Mouse (Mus musculus) gastrocnemius, postnatal 14 days (tissue): ENCODE measurements around the gene Snai1. TPM values are rescaled to one million over a fixed set of nuclear protein-coding genes. Genes with fewer than 3 reads are reported as not detected.

Experiments
- DNase-seq: peaks from one replicate; pipeline ENCODE4 v3.0.0; 2021; ENCODE audit warnings: mixed read lengths
- intact Hi-C: fragments of 180-260 bp; cut with DNase I; formaldehyde crosslinking; loops from one replicate; pipeline ENCODE4 v1.15.1; 2025; ENCODE audit warnings: low total_unique reads
- total RNA-seq, 2 experiments: library from RNA; stranded (reverse); gene quantifications; 2 replicates each; pipeline ENCODE4 v1.2.3; 2021

Snai1 gene
- total RNA-seq, 2 experiments from 2014 or later: 3.2 to 3.5 TPM

GRCm38 (mm10) chr2:167574814-167575213, 36.8 kb downstream of the Snai1 start:
- intact Hi-C loops: no loop called here
- DNase-seq: peak; percentile 81

- intact Hi-C loops: no loop called here
- DNase-seq: no peak
These were observed 37.6 kb downstream of the Snai1 start for GRCm38 (mm10) chr2:167575581-167575980.

- intact Hi-C loops: no loop called here
- no peak for DNase-seq
These were observed 38.2 kb downstream of the Snai1 start for GRCm38 (mm10) chr2:167576121-167576620.

GRCm38 (mm10) chr2:167577186-167577785, 39.3 kb downstream of the Snai1 start:
- intact Hi-C loops: no loop called here
- DNase-seq: no peak

- intact Hi-C loops: no loop called here
- no peak for DNase-seq
These were observed 40.5 kb downstream of the Snai1 start for GRCm38 (mm10) chr2:167578521-167578920.

- intact Hi-C loops: no loop called here
- no peak for DNase-seq
These were observed 45.4 kb downstream of the Snai1 start for GRCm38 (mm10) chr2:167583161-167583952.

- no peak for DNase-seq
- intact Hi-C loops: no loop called here
These were observed 47.3 kb downstream of the Snai1 start for GRCm38 (mm10) chr2:167585273-167585672.

GRCm38 (mm10) chr2:167586041-167586440, 48.0 kb downstream of the Snai1 start:
- DNase-seq: peak; percentile 45
- intact Hi-C loops: no loop called here

- intact Hi-C loops: no loop called here
These were observed 49.0 kb downstream of the Snai1 start for GRCm38 (mm10) chr2:167586976-167587375.

GRCm38 (mm10) chr2:167588774-167589577, 51.0 kb downstream of the Snai1 start:
- peak; percentile 47 for DNase-seq
- intact Hi-C loops: no loop called here

More at GRCm38 (mm10) chr2:167586976-167587375, 49.0 kb downstream of the Snai1 start:
- no peak for DNase-seq

Other genes starting within 250 kb of the Snai1 start
- gene B4galt5, start 189.0 kb upstream of the Snai1 start, total RNA-seq: 10 to 100 TPM; 15.0 to 17.6 TPM
- gene Slc9a8, start 116.5 kb upstream of the Snai1 start, total RNA-seq: 10 to 100 TPM; 24.5 to 24.6 TPM
- 10 to 100 TPM; 15.3 to 15.6 TPM for gene Rnf114, start 45.5 kb upstream of the Snai1 start, total RNA-seq
- 10 to 100 TPM; 11.6 to 15.7 TPM for gene Spata2, start 45.3 kb upstream of the Snai1 start, total RNA-seq
- 100 to 1,000 TPM; 158 to 180 TPM for gene Ube2v1, start 93.9 kb downstream of the Snai1 start, total RNA-seq
- 10 to 100 TPM; 10.3 to 12.3 TPM for gene Gm20431, start 123.3 kb downstream of the Snai1 start, total RNA-seq
- gene Cebpb, start 150.7 kb downstream of the Snai1 start, total RNA-seq: 100 to 1,000 TPM in 1 of 2 experiments, 10 to 100 TPM in 1; 66.9 to 120 TPM
- gene Tmem189, start 151.6 kb downstream of the Snai1 start, total RNA-seq: 10 to 100 TPM; 18.1 to 22.8 TPM